Mouse (Mus musculus) stomach, embryonic 14.5 days (tissue): ENCODE data around the gene Trafd1. TPM values are rescaled to one million over a fixed set of nuclear protein-coding genes. Genes with fewer than 3 reads are reported as not detected.

Source experiments
- ATAC-seq: fragments of 200-750 bp; cut with Nextera tagmentation; 2 replicates; pipeline ENCODE4 v1.8.0; 2017; ENCODE audit warnings: low read depth, moderate TSS enrichment; ENCODE audit not compliant: insufficient number of reproducible peaks, insufficient read depth, low FRiP score
- H3K27ac ChIP-seq: fragments of 300-500 bp; sonication (generic); 2 replicates; pipeline ENCODE4 v1.5.1; 2014; ENCODE audit warnings: mild to moderate bottlenecking, low read length, moderate library complexity, mixed read lengths
- H3K27me3 ChIP-seq: fragments of 300-500 bp; sonication (generic); 2 replicates; pipeline ENCODE4 v1.6.1; 2014; ENCODE audit warnings: low read length, control low read depth, mixed read lengths; ENCODE audit not compliant: control insufficient read depth, insufficient read depth
- H3K36me3 ChIP-seq: fragments of 300-500 bp; sonication (generic); 2 replicates; pipeline ENCODE4 v1.6.1; 2014; ENCODE audit warnings: mild to moderate bottlenecking, control low read depth, low read length, moderate library complexity, mixed read lengths; ENCODE audit not compliant: control insufficient read depth, insufficient read depth
- H3K4me1 ChIP-seq: fragments of 300-500 bp; sonication (generic); 2 replicates; pipeline ENCODE4 v1.6.1; 2014; ENCODE audit warnings: low read length, control low read depth, mixed read lengths; ENCODE audit not compliant: control insufficient read depth, insufficient read depth
- H3K4me2 ChIP-seq: fragments of 300-500 bp; sonication (generic); replicated peaks from 2 replicates; pipeline ENCODE4 v1.6.1; 2014; ENCODE audit warnings: low read depth, low read length, control low read depth
- H3K4me3 ChIP-seq: fragments of 300-500 bp; sonication (generic); 2 replicates; pipeline ENCODE4 v1.5.1; 2014; ENCODE audit warnings: low read depth, low read length, control low read depth
- H3K9ac ChIP-seq: fragments of 300-500 bp; sonication (generic); replicated peaks from 2 replicates; pipeline ENCODE4 v1.6.1; 2014; ENCODE audit warnings: low read depth, mild to moderate bottlenecking, control low read depth, low read length, moderate library complexity, mixed read lengths
- H3K9me3 ChIP-seq: fragments of 300-500 bp; sonication (generic); 2 replicates; pipeline ENCODE4 v1.6.1; 2016; ENCODE audit warnings: low read depth, low read length, control low read depth; ENCODE audit not compliant: control insufficient read depth
- WGBS: fragments of 180-500 bp; shearing (Covaris S2); extraction: QIAGEN DNeasy Blood & Tissue Kit; methylation state at CpG from one replicate; pipeline ENCODE4 v1.1.7; 2014; 5-methylcytosine and 5-hydroxymethylcytosine counted together
- polyA plus RNA-seq: library from polyadenylated mRNA; unstranded; fragments of >200 nt; fragmentation: Nextera tagmentation; extraction: Ambion mirVana; gene quantifications from 2 replicates; pipeline ENCODE4 v1.2.1, GENCODE M21; 2014

Trafd1 gene
- 78.2 and 81.9 TPM in 2 replicates for polyA plus RNA-seq

- Histone ChIP-seq H3K4me2 (peak within 1 kb of the TSS; percentile 68), H3K36me3 (peaks cover 10% of the 10 kb centered on the region; the same call in 1 of the 2 replicates), H3K9ac (peak within 1 kb of the TSS; percentile 61), H3K27me3 (no peaks in the 10 kb centered on the region), H3K27ac (peak within 1 kb of the TSS; percentile 85), H3K4me3 (peak within 1 kb of the TSS; percentile 76), H3K4me1 (peaks cover 8% of the 10 kb centered on the region; the same call in 1 of the 2 replicates), H3K9me3 (no peaks in the 10 kb centered on the region; the same call in 1 of the 2 replicates)
- ATAC-seq: peak; percentile 95
- under 1% methylated on average over 43 of the region's 45 CpGs for WGBS
Observed at GRCm38 (mm10) chr5:121385461-121386119, at the start of gene Trafd1. Trafd1 (minus strand) TSS chr5:121385632.

GRCm38 (mm10) chr5:121428954-121429353, 43.5 kb upstream of the Trafd1 start:
- H3K27ac ChIP-seq: no peak overlapping the region
- no peaks in the 10 kb centered on the region for H3K4me1 ChIP-seq
- H3K4me3 ChIP-seq: no peak overlapping the region
- no peaks in the 10 kb centered on the region for H3K27me3 ChIP-seq
- H3K9me3 ChIP-seq: no peaks in the 10 kb centered on the region
- no peak for ATAC-seq
- no peak overlapping the region for H3K4me2 ChIP-seq
- 93% methylated on average over 3 of the region's 3 CpGs for WGBS
- H3K9ac ChIP-seq: no peak overlapping the region
- H3K36me3 ChIP-seq: peaks cover 88% of the 10 kb centered on the region

- Histone ChIP-seq H3K4me2 (no peak overlapping the region), H3K4me1 (no peaks in the 10 kb centered on the region), H3K9me3 (no peaks in the 10 kb centered on the region), H3K9ac (no peak overlapping the region), H3K4me3 (no peak overlapping the region), H3K27ac (no peak overlapping the region), H3K27me3 (no peaks in the 10 kb centered on the region), H3K36me3 (peaks cover 79% of the 10 kb centered on the region)
- no peak for ATAC-seq
- 86% methylated on average over 10 of the region's 10 CpGs for WGBS
Observed at GRCm38 (mm10) chr5:121423297-121423696, 37.9 kb upstream of the Trafd1 start.

- WGBS: 92% methylated on average over 6 of the region's 6 CpGs
- Histone ChIP-seq H3K36me3 (peaks cover 79% of the 10 kb centered on the region), H3K9ac (no peak overlapping the region), H3K4me3 (no peak overlapping the region), H3K4me2 (no peak overlapping the region), H3K27ac (no peak overlapping the region), H3K27me3 (no peaks in the 10 kb centered on the region), H3K9me3 (no peaks in the 10 kb centered on the region), H3K4me1 (no peaks in the 10 kb centered on the region)
- ATAC-seq: no peak
Observed at GRCm38 (mm10) chr5:121422787-121423186, 37.4 kb upstream of the Trafd1 start.

GRCm38 (mm10) chr5:121420721-121421120, 35.3 kb upstream of the Trafd1 start:
- Histone ChIP-seq H3K27ac (no peak overlapping the region), H3K9ac (no peak overlapping the region), H3K36me3 (peaks cover 80% of the 10 kb centered on the region), H3K27me3 (no peaks in the 10 kb centered on the region), H3K4me1 (no peaks in the 10 kb centered on the region), H3K4me2 (no peak overlapping the region), H3K4me3 (no peak overlapping the region), H3K9me3 (no peaks in the 10 kb centered on the region)
- 92% methylated on average over 9 of the region's 9 CpGs for WGBS
- ATAC-seq: no peak

GRCm38 (mm10) chr5:121410975-121411374, 25.5 kb upstream of the Trafd1 start:
- Histone ChIP-seq H3K27me3 (no peaks in the 10 kb centered on the region), H3K9ac (no peak overlapping the region), H3K27ac (no peak overlapping the region), H3K9me3 (no peaks in the 10 kb centered on the region), H3K36me3 (peaks cover 57% of the 10 kb centered on the region), H3K4me2 (no peak overlapping the region), H3K4me1 (no peaks in the 10 kb centered on the region), H3K4me3 (no peak overlapping the region)
- ATAC-seq: no peak
- WGBS: 89% methylated on average over 4 of the region's 4 CpGs

GRCm38 (mm10) chr5:121407856-121408255, 22.4 kb upstream of the Trafd1 start:
- ATAC-seq: no peak
- Histone ChIP-seq H3K36me3 (peaks cover 33% of the 10 kb centered on the region), H3K4me3 (no peak overlapping the region), H3K27me3 (no peaks in the 10 kb centered on the region), H3K4me2 (no peak overlapping the region), H3K27ac (no peak overlapping the region), H3K9ac (no peak overlapping the region), H3K9me3 (no peaks in the 10 kb centered on the region), H3K4me1 (no peaks in the 10 kb centered on the region)
- 89% methylated on average over 8 of the region's 8 CpGs for WGBS

GRCm38 (mm10) chr5:121400849-121401248, 15.4 kb upstream of the Trafd1 start:
- Histone ChIP-seq H3K36me3 (no peaks in the 10 kb centered on the region; the same call in 1 of the 2 replicates), H3K9ac (no peak overlapping the region), H3K4me3 (no peak overlapping the region), H3K27me3 (no peaks in the 10 kb centered on the region), H3K27ac (no peak overlapping the region), H3K9me3 (no peaks in the 10 kb centered on the region), H3K4me1 (peaks cover 12% of the 10 kb centered on the region; the same call in 1 of the 2 replicates), H3K4me2 (no peak overlapping the region)
- no peak for ATAC-seq
- WGBS: 74% methylated on average over 5 of the region's 5 CpGs
